Mouse (Mus musculus): ENCODE measurements around the gene Lsmem1. TPM values are rescaled to one million over a fixed set of nuclear protein-coding genes. Genes with fewer than 3 reads are reported as not detected.

The Lsmem1 gene
- total RNA-seq (2018; cell fraction: chromatin; rRNA removed): 10 to 100 TPM in 4 of 26 experiments, 1 to 10 TPM in 10, under 1 TPM in 9, not detected in 3; 0.28 to 29.3 (median 1.8) TPM
- total RNA-seq (2018; cell fraction: cytosol; rRNA removed): under 1 TPM in 13 of 26 experiments, not detected in 13; 0.05 to 0.26 (median 0.11) TPM
- total RNA-seq (2018; cell fraction: nucleus; rRNA removed): 10 to 100 TPM in 2 of 26 experiments, 1 to 10 TPM in 11, under 1 TPM in 6, not detected in 7; 0.24 to 11.6 (median 1.7) TPM
- polyA plus RNA-seq (2018): not detected in 3 replicates

GRCm38 (mm10) chr12:40199302-40199701, at the start of gene Lsmem1:
Gene Lsmem1 (minus strand): TSS chr12:40199490.
- WGBS (ENCODE audit: missing documents): 92% methylated on average over 8 of the region's 8 CpGs
- Histone ChIP-seq H3K36me3 (ENCODE audit: inconsistent target) (peaks cover 26% of the 10 kb centered on the region), H3K27ac (no peak within 1 kb of the TSS), H3K4me3 (ENCODE audit: inconsistent target) (no peak within 1 kb of the TSS), H3K79me2 (ENCODE audit: inconsistent target) (no peaks in the 10 kb centered on the region)

GRCm38 (mm10) chr12:40248454-40249180, 49.3 kb upstream of the Lsmem1 start, which contains the start of gene Ifrd1:
Gene Ifrd1 (minus strand): TSS chr12:40248504.
- 14% methylated on average over 5 of the region's 5 CpGs for WGBS (ENCODE audit: missing documents)
- Histone ChIP-seq H3K4me3 (ENCODE audit: inconsistent target) (no peak within 1 kb of the TSS), H3K27ac (0 out of 2 replicates have a peak within 1 kb of the TSS, but pooled peaks have one; percentile 0), H3K36me3 (ENCODE audit: inconsistent target) (no peaks in the 10 kb centered on the region), H3K79me2 (ENCODE audit: inconsistent target) (no peaks in the 10 kb centered on the region)

DNA sequence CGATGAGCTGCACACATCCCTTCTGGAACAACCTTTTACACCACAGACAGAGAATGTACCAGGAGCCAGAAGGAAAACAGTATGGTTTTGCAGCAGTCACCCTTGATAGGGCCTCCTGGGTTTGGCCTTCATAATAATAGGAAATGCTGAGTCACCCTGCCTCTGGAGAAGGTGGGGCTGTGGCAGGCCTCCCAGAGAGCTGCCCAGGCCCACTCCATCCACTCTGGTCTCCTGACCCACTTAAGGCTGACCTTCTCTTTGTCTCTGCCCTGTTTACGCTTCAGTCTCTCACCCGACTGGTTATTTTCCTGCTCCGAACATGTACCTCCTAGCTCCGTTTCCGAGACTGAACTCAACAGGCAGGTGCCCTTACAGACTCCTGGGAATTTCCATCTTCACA, 48.7 kb upstream of the Lsmem1 start:
- 62% methylated on average over 5 of the region's 6 CpGs for WGBS (ENCODE audit: missing documents)
- Histone ChIP-seq H3K36me3 (ENCODE audit: inconsistent target) (no peaks in the 10 kb centered on the region), H3K27ac (0 out of 2 replicates have a peak overlapping the region, but pooled peaks have one; percentile 0), H3K4me3 (ENCODE audit: inconsistent target) (no peak overlapping the region), H3K79me2 (ENCODE audit: inconsistent target) (no peaks in the 10 kb centered on the region)

GRCm38 (mm10) chr12:40247384-40247783, 48.1 kb upstream of the Lsmem1 start:
- H3K4me3 ChIP-seq (ENCODE audit: inconsistent target): no peak overlapping the region
- WGBS (ENCODE audit: missing documents): 23% methylated on average over 4 of the region's 4 CpGs
- no peaks in the 10 kb centered on the region for H3K36me3 ChIP-seq (ENCODE audit: inconsistent target)
- H3K79me2 ChIP-seq (ENCODE audit: inconsistent target): no peaks in the 10 kb centered on the region
- H3K27ac ChIP-seq: no peak overlapping the region

DNA sequence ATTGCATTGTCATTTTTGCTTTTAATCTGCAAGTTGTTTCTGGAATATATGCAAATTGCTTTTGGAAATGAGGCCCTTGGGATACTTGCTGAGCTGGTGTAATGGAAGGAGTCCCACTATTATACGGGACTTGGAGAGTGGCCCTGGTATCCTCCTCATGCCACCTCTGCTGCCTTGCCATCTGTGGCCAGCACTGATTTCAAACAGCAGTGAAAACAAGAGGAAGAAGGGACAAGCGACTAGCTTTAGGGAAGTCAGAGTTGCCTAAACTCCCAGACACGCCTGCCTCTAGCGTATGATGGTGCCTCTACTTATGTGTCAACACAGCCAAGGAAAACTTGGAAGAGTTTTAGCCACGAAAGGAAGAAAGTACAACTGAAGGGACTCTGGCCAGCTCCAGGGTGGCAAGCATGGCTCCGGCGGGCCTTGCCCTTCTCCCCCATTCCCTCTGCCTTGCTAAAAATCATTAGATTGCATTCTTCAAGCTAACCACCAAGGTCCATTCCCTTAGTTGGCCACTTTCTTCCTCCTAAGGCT, 46.2 kb upstream of the Lsmem1 start:
- no peaks in the 10 kb centered on the region for H3K36me3 ChIP-seq (ENCODE audit: inconsistent target)
- H3K4me3 ChIP-seq (ENCODE audit: inconsistent target): no peak overlapping the region
- H3K27ac ChIP-seq: no peak overlapping the region
- H3K79me2 ChIP-seq (ENCODE audit: inconsistent target): no peaks in the 10 kb centered on the region
- WGBS (ENCODE audit: missing documents): 51% methylated on average over 7 of the region's 7 CpGs

DNA sequence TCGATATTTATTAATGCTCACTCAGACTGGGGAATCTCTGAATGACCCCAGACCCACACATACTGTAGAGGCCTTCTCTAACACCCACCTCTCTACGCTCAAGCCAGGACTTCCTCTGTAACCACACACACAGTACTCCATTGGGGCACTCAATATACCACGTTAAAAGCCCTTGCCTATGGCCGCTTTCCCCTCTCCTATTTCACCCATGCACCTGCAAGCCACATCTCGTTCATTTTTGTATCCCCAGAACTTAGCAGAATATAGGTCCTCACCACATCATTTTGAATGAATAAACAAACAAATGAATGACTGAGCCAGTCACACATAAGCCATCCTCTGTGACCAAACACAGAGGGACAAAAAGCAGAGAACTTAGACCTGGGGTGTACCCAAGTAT, 45.6 kb upstream of the Lsmem1 start:
- 94% methylated on average over 5 of the region's 5 CpGs for WGBS (ENCODE audit: missing documents)

DNA sequence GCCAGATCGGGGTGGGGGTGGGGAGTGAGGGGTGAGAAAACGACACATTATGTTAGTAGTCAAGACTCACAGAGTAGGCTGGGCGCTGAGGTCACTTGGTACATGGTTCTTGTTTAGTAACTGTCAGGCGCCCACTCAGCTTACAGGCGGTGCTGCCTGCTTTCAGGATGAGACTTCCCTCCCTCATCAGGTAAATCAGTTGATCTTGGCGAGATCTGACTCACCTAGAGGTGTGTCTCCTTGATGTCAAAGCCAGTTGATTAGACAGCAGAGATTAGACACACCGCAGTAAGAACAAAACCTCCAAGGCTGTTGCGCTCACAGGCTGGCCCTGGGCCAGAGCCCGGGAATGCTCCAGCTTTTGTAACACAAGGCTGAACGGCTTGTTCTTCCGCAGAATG, 44.5 kb upstream of the Lsmem1 start:
- no peaks in the 10 kb centered on the region for H3K36me3 ChIP-seq (ENCODE audit: inconsistent target)
- H3K27ac ChIP-seq: no peak overlapping the region
- H3K79me2 ChIP-seq (ENCODE audit: inconsistent target): no peaks in the 10 kb centered on the region
- WGBS (ENCODE audit: missing documents): 87% methylated on average over 11 of the region's 11 CpGs
- H3K4me3 ChIP-seq (ENCODE audit: inconsistent target): no peak overlapping the region

More for the DNA sequence above, 45.6 kb upstream of the Lsmem1 start:
- Histone ChIP-seq H3K4me3 (ENCODE audit: inconsistent target) (no peak overlapping the region), H3K79me2 (ENCODE audit: inconsistent target) (no peaks in the 10 kb centered on the region), H3K36me3 (ENCODE audit: inconsistent target) (no peaks in the 10 kb centered on the region), H3K27ac (no peak overlapping the region)

GRCm38 (mm10) chr12:40243241-40243640, 44.0 kb upstream of the Lsmem1 start:
- no peak overlapping the region for H3K4me3 ChIP-seq (ENCODE audit: inconsistent target)
- no peaks in the 10 kb centered on the region for H3K79me2 ChIP-seq (ENCODE audit: inconsistent target)
- H3K27ac ChIP-seq: no peak overlapping the region
- WGBS (ENCODE audit: missing documents): 95% methylated on average over 4 of the region's 4 CpGs
- no peaks in the 10 kb centered on the region for H3K36me3 ChIP-seq (ENCODE audit: inconsistent target)

DNA sequence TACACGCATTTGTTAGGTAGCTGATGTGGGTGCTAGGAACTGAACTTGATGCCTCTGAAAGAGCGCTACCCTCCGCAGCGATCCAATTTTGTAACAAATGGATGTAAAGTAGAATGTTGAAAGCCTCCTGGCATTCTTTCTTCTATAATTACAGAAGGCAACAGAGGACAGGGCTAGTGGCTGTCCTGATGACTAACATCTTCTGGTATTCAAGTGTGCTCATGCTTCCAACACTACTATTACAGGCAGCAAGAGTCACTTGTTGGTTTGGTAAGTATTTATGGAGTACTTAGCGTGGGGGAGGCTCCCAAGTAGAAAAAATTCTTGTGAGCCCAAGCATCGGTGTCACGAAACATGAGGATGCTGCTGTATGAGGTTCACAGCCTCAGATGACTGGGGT, 39.9 kb upstream of the Lsmem1 start:
- WGBS (ENCODE audit: missing documents): 96% methylated on average over 7 of the region's 7 CpGs
- Histone ChIP-seq H3K79me2 (ENCODE audit: inconsistent target) (no peaks in the 10 kb centered on the region), H3K27ac (no peak overlapping the region), H3K4me3 (ENCODE audit: inconsistent target) (no peak overlapping the region), H3K36me3 (ENCODE audit: inconsistent target) (no peaks in the 10 kb centered on the region)

DNA sequence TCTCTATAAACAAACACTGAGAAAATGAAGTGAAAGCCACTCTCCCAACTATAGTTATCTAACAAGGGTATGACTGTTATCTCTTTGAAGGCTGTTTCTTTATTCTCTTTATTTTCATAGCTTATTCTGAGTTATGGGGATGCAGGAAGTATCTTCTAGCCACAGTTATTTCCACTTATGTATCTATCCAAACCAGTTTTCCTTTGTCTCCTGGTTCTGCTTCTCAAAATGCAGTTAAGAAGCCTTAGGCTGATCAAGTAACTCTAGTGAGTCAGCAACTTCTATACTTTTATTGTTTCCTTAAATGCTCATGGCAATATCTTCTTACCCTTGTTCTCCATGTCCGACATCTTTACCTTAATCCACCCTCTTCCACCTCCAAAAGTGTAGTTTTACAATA, 32.9 kb upstream of the Lsmem1 start:
- Histone ChIP-seq H3K27ac (no peak overlapping the region), H3K36me3 (ENCODE audit: inconsistent target) (no peaks in the 10 kb centered on the region), H3K4me3 (ENCODE audit: inconsistent target) (no peak overlapping the region), H3K79me2 (ENCODE audit: inconsistent target) (no peaks in the 10 kb centered on the region)
- WGBS (ENCODE audit: missing documents): 93% methylated on average over 1 of the region's 1 CpGs

DNA sequence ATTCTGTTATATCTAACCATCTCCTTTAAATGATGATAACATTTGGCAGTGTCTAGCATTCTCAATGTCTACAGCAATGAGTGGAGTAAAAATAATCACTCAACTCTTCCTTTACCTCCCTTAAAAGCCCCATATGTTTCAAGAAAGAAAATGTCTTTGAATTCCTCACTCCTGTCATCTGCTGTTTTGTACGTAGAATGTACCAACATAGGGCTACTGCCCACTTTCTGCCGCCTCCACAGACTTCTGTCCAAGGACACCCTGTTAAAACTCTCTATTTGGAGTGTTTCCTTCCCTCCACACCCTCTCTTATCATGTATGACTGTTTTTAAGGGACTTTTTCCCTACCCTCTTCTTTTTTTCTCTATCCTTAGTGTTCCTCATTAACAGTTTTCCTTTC, 32.3 kb upstream of the Lsmem1 start:
- no peaks in the 10 kb centered on the region for H3K36me3 ChIP-seq (ENCODE audit: inconsistent target)
- H3K27ac ChIP-seq: no peak overlapping the region
- no peak overlapping the region for H3K4me3 ChIP-seq (ENCODE audit: inconsistent target)
- WGBS (ENCODE audit: missing documents): 81% methylated on average over 2 of the region's 2 CpGs
- H3K79me2 ChIP-seq (ENCODE audit: inconsistent target): no peaks in the 10 kb centered on the region

GRCm38 (mm10) chr12:40224171-40224880, 25.0 kb upstream of the Lsmem1 start:
- Histone ChIP-seq H3K36me3 (ENCODE audit: inconsistent target) (no peaks in the 10 kb centered on the region), H3K4me3 (ENCODE audit: inconsistent target) (no peak overlapping the region), H3K79me2 (ENCODE audit: inconsistent target) (peaks cover 28% of the 10 kb centered on the region), H3K27ac (no peak overlapping the region)
- WGBS (ENCODE audit: missing documents): 95% methylated on average over 9 of the region's 9 CpGs

DNA sequence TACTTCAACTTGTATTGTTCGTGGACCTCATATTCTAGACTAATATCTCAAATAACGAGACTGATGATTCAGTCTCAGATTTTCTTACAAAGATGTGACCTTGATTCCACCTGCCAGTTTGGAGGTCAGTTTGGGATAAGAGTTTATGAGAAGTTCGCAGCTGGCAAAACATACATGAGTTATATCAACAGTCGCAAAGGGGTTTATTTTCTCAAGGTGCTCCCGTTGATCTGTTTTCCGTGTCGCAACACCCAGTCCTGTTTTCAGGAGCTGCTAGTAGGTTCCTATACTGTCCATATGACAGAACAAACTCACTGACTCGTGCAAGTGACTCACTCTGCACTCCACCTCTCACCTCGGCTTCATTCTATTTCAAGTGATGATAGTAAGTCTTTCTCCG, 24.4 kb upstream of the Lsmem1 start:
- 32% methylated on average over 10 of the region's 10 CpGs for WGBS (ENCODE audit: missing documents)
- peak overlapping the region; percentile 62 for H3K27ac ChIP-seq

DNA sequence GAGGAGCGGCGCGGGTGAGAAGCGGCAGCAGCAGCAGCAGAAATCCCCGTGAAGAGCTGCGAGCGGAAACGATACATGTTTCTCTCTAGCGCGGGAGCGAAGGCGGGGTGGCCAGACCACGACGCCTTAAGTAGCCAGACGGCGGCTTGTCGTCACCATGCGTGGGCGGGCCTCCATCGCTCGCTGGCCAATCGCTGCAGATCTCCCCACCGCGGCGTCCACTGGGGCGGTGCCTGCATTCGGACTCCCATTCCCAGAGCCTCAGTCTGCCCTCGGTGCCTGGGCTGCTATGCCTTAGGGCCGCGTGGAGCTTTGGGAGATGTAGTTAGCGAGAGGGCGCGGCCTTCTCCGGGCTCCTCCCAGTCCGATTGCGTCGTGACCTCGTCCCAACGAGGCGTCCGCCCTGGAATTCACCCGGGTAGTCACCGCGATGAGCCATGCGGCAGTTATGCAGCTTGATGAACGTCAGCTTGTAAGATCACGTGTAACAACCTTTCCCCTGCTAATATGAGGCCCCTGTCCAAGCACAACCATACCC, 23.9 kb upstream of the Lsmem1 start:
- WGBS (ENCODE audit: missing documents): under 1% methylated on average over 44 of the region's 47 CpGs
- H3K79me2 ChIP-seq (ENCODE audit: inconsistent target): peaks cover 40% of the 10 kb centered on the region
- H3K27ac ChIP-seq: peak overlapping the region; percentile 74
- H3K4me3 ChIP-seq (ENCODE audit: inconsistent target): peak overlapping the region; percentile 82
- no peaks in the 10 kb centered on the region for H3K36me3 ChIP-seq (ENCODE audit: inconsistent target)

More for the DNA sequence above, 24.4 kb upstream of the Lsmem1 start:
- Histone ChIP-seq H3K36me3 (ENCODE audit: inconsistent target) (no peaks in the 10 kb centered on the region), H3K79me2 (ENCODE audit: inconsistent target) (peaks cover 35% of the 10 kb centered on the region), H3K4me3 (ENCODE audit: inconsistent target) (peak overlapping the region; percentile 31)
